Mouse (Mus musculus): ENCODE measurements around the gene Dars.

DNA sequence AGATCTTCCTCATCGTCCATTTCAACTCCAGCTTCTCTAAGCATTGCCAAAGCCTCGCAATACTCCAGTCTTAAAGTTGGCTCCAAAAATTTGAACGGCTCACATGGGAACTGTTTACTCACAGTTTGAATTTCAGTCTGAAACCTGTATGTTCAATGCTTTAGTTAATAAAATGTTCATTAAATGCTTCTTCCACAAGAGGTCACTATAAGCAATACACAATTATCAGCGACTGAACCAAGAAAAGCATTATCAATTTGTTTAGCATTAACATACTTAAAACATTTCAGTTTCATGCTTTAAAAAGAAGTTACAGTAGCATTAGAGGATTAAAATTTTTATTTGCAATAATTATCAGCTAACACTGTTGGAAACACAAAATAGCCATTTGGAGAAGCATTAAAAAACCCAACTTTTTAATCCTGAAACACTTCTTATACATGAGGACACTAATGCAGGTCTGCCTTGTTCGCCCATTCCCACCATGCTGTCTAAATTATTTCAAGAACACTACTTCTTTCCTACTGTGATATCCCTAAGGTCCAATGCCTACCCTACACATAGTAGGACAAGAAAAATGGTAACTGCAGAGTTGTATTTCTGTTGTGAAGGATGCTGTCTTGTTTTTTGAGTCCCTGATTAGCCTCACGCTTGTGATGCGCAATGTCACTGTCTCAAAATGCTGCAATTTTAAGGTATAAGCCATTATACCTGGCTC is 44.9 kb downstream of the Dars start:
- TF ChIP-seq CTCF (IDR thresholded peaks at IDR 0.05) (peak; percentile 69), EP300 (IDR thresholded peaks at IDR 0.05) (no peak)
